In the genomic region with DNA sequence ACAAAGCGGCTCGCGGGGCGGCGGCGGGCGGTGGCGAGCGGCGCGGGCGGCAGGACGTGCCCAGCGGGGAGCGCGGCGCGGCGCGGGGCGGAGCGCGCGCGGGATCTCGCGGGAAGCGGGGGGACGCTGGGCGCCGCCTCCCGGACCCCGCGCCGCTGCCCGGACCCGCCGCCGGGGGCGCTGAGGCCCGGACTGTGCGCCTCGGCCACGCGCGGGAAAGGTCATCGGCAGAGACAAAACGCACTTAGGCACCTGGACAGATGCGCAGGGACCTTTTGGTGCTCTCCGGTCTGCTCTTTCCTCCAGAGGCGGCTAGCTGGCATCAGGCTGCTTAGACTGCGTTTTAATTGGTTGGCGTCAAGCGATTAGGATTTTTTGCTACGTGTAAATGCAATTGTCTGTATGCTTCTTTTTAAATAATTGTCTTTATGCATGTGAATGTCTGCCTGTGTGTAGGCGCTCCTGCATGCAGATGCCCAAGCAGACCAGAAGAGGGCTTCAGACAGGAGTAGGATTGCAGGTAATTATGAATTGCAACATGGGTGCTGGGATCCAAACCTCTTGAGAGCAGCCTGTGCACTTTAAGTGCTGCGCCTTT, we compare ENCODE assay signal across 8 mouse cellular contexts. TPM values are rescaled to one million over a fixed set of nuclear protein-coding genes. Genes with fewer than 3 reads are reported as not detected.
DNase-seq lines count a peak whose midpoint lies in the region; ATAC-seq lines count a peak whose summit lies in the region.

Cenpb (minus strand) TSS at position 78 of the 598 bp plus-strand sequence.

- intact Hi-C loops in gastrocnemius, postnatal 14 days (cut with DNase I; ENCODE audit: low total_unique reads) = loop anchor here (10.0 kb wide), 1 partner anchor 75 kb away; no protein-coding TSS in a partner anchor
- intact Hi-C loops in left cerebral cortex, postnatal 25 days (cut with DNase I) = loop anchor here (2.0 to 5.0 kb wide), 2 partner anchors 31 to 82 kb away; partner anchors contain the start of gene Pank2

- peak; percentile 76 for ATAC-seq in inflammation-experienced regulatory T-cells, adult 6 months

- peak; percentile 88 to 95 for DNase-seq in adrenal gland, adult (ENCODE audit: inconsistent age in 2 of 2, low spot score in 1 of 2)
- peak; percentile 85 for DNase-seq in embryo, embryonic 10 days (ENCODE audit: low spot score)
- peak; percentile 87 for DNase-seq in gastrocnemius, postnatal 14 days
- DNase-seq in left cerebral cortex, postnatal 25 days (ENCODE audit: low spot score in 2 of 2) = peak; percentile 78 to 86
- peak; percentile 89 for DNase-seq in mesoderm, embryonic 11.5 days (ENCODE audit: low read depth, low spot score)
- peak; percentile 68 to 74 for DNase-seq in right cerebral cortex, postnatal 36 days (ENCODE audit: low spot score in 2 of 2)
- no peak for DNase-seq in adipocyte (ENCODE audit: low spot score)

RNA-seq across cellular contexts. Expression of gene Cenpb, which starts in this region (rescaled TPM):
- 10 to 100 TPM; 49.6 to 50.8 TPM for total RNA-seq in gastrocnemius, postnatal 14 days (2021)
- 1 to 10 TPM; 2.4 to 3.1 (median 2.7) TPM for polyA plus RNA-seq in inflammation-experienced regulatory T-cells, adult 6 months (2017; shearing (Covaris generic))
- 10 to 100 TPM; 77.3 to 78.8 TPM for total RNA-seq in left cerebral cortex, postnatal 25 days (2021)
